Comparison of ENCODE assay signal across 11 mouse cellular contexts in genomic region chr8:3247129-3247528, GRCm38 (mm10). TPM values are rescaled to one million over a fixed set of nuclear protein-coding genes. Genes with fewer than 3 reads are reported as not detected.
A peak's percentile ranks its signal among the peaks of the same experiment; 100 is the strongest.
DNase-seq lines count a peak whose midpoint lies in the region; ATAC-seq lines count a peak whose summit lies in the region.
"Had no signal": no experiment of that assay in that cellular context is flagged by ENCODE, and none has a peak within 500 bp of the region (broad histone marks: within the 10 kb centered on the region; RNA-seq: fewer than 3 reads in every experiment).

No protein-coding gene starts in this region.

- H3K4me3 ChIP-seq in heart, embryonic 12.5 days: no peak overlapping the region
- H3K4me3 ChIP-seq in macrophage (ENCODE audit: inconsistent target): no peak overlapping the region
- H3K4me3 ChIP-seq in forebrain, embryonic 13.5 days: no peak overlapping the region
- H3K4me3 ChIP-seq: liver, embryonic 13.5 days had no signal

- H3K4me1 ChIP-seq in heart, embryonic 12.5 days (replicated peaks): peaks cover 13% of the 10 kb centered on the region
- H3K4me1 ChIP-seq in forebrain, embryonic 13.5 days: no peaks in the 10 kb centered on the region

- H3K27ac ChIP-seq in heart, embryonic 12.5 days (ENCODE audit: poor library complexity, severe bottlenecking): peak overlapping the region; percentile 74
- H3K27ac ChIP-seq in macrophage: peak overlapping the region; percentile 25
- H3K27ac ChIP-seq in forebrain, embryonic 13.5 days: no peak overlapping the region
- H3K27ac ChIP-seq: liver, embryonic 13.5 days had no signal

- peaks cover 60% of the 10 kb centered on the region; the same call in 1 of the 2 replicates for H3K79me2 ChIP-seq in macrophage (ENCODE audit: inconsistent target)

- H3K4me2 ChIP-seq in heart, embryonic 12.5 days: no peak overlapping the region
- H3K4me2 ChIP-seq in forebrain, embryonic 13.5 days: no peak overlapping the region
- H3K4me2 ChIP-seq: liver, embryonic 13.5 days had no signal

- 62% methylated on average over 1 of the region's 1 CpGs for WGBS in heart, embryonic 12.5 days
- 43% methylated on average over 1 of the region's 1 CpGs for WGBS in macrophage (ENCODE audit: missing documents)
- WGBS in forebrain, embryonic 13.5 days: 100% methylated on average over 1 of the region's 1 CpGs

- no peak for DNase-seq in heart, adult 8-10 months (ENCODE audit: low spot score)
- DNase-seq in A20 (ENCODE audit: low read depth, low spot score): peak; percentile 55
- peak; percentile 26 for DNase-seq in T-cell, adult 2 months (ENCODE audit: low spot score)
- no peak for DNase-seq in testis, postnatal 14 days (ENCODE audit: low spot score)
- no peak for DNase-seq in gastrocnemius, postnatal 25 days
- DNase-seq: kidney, adult 2 months; liver, embryonic 13.5 days; thymus, postnatal 14 days had no signal

- peaks cover 31% of the 10 kb centered on the region for H3K36me3 ChIP-seq in heart, embryonic 12.5 days
- no peaks in the 10 kb centered on the region for H3K36me3 ChIP-seq in macrophage (ENCODE audit: inconsistent target)
- H3K36me3 ChIP-seq in forebrain, embryonic 13.5 days (ENCODE audit: poor library complexity, severe bottlenecking): peaks cover 26% of the 10 kb centered on the region

- ATAC-seq in heart, embryonic 12.5 days (ENCODE audit: insufficient number of reproducible peaks, low FRiP score): no peak
- no peak for ATAC-seq in forebrain, embryonic 13.5 days

- no peaks in the 10 kb centered on the region for H3K27me3 ChIP-seq in heart, embryonic 12.5 days (replicated peaks)
- H3K27me3 ChIP-seq in forebrain, embryonic 13.5 days: no peaks in the 10 kb centered on the region
- H3K27me3 ChIP-seq: liver, embryonic 13.5 days had no signal

- H3K9me3 ChIP-seq in heart, embryonic 12.5 days (replicated peaks): no peaks in the 10 kb centered on the region
- peaks cover 6% of the 10 kb centered on the region for H3K9me3 ChIP-seq in forebrain, embryonic 13.5 days (replicated peaks)
- H3K9me3 ChIP-seq: liver, embryonic 13.5 days had no signal

- no peak overlapping the region for H3K9ac ChIP-seq in heart, embryonic 12.5 days
- H3K9ac ChIP-seq in forebrain, embryonic 13.5 days: no peak overlapping the region
- H3K9ac ChIP-seq: liver, embryonic 13.5 days had no signal

RNA-seq across cellular contexts. Expression of gene Insr, which starts 32.3 kb away (rescaled TPM):
- polyA plus RNA-seq in heart, embryonic 12.5 days (2016; fragmentation: Nextera tagmentation; extraction: Ambion mirVana): 48.6 and 48.8 TPM in 2 replicates
- 100 to 1,000 TPM; 117 to 175 (median 143) TPM for total RNA-seq in heart, adult 8-10 months (2022)
- 100 to 1,000 TPM in 10 of 26 experiments, 10 to 100 TPM in 16; 29.5 to 156 (median 88.0) TPM for total RNA-seq in macrophage (2018; cell fraction: chromatin; rRNA removed)
- 10 to 100 TPM; 10.2 to 28.7 (median 18.0) TPM for total RNA-seq in macrophage (2018; cell fraction: cytosol; rRNA removed)
- total RNA-seq in macrophage (2018; cell fraction: nucleus; rRNA removed): 100 to 1,000 TPM in 5 of 26 experiments, 10 to 100 TPM in 21; 24.4 to 138 (median 51.9) TPM
- 10.0 to 11.5 TPM (median 10.0 TPM) in 3 replicates for polyA plus RNA-seq in macrophage (2018)
- polyA plus RNA-seq in forebrain, embryonic 13.5 days (2015; fragmentation: Nextera tagmentation; extraction: Ambion mirVana): 51.3 and 53.5 TPM in 2 replicates
- 10 to 100 TPM; 51.6 to 55.8 TPM for total RNA-seq in gastrocnemius, postnatal 25 days (2021)

Comparison
In these comparisons a context has a peak if more than half of its experiments do, and no peak if none do; other contexts are left out.
1. DNase-seq: peak in A20 (single experiment) and T-cell, adult 2 months (single experiment); none in heart, adult 8-10 months (single experiment), testis, postnatal 14 days (single experiment) and gastrocnemius, postnatal 25 days (single experiment).